Mouse (Mus musculus): ENCODE results near the gene Ube2ql1. TPM values are rescaled to one million over a fixed set of nuclear protein-coding genes. Genes with fewer than 3 reads are reported as not detected.

Gene Ube2ql1
- polyA plus RNA-seq, 1 experiment: 1.7 TPM

DNA sequence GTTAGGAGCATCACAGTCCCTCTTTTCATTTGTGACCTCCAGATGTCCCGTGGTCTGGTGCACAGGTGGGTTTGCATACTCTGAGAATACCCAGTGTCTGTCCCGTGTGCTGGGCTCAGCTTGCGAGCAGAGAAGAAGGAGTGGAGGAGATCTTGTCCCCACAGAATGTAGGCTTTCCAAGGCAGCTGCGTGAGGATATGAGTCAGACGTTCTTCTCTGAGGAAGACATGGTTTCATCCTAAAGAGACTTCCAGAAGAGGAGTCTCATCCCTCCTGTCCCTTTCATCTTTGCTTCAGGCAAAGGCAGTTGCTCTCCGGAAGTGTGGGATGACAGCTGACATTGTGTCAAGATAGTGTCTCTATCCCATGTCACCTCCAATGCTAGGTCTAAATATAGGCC, 11.8 kb upstream of the Ube2ql1 start:
- H3K27ac ChIP-seq (ENCODE audit: insufficient read depth, low read length): no peak overlapping the region
- H3K4me1 ChIP-seq (ENCODE audit: control insufficient read depth, insufficient read depth, low read length): no peaks in the 10 kb centered on the region
- TF ChIP-seq CTCF (IDR thresholded peaks at IDR 0.05; ENCODE audit: borderline replicate concordance, insufficient read depth, low read length) (no peak), POLR2A (IDR thresholded peaks at IDR 0.05; ENCODE audit: low read depth, low read length) (no peak)
- no peak overlapping the region for H3K4me3 ChIP-seq (ENCODE audit: insufficient read depth, low read length)

DNA sequence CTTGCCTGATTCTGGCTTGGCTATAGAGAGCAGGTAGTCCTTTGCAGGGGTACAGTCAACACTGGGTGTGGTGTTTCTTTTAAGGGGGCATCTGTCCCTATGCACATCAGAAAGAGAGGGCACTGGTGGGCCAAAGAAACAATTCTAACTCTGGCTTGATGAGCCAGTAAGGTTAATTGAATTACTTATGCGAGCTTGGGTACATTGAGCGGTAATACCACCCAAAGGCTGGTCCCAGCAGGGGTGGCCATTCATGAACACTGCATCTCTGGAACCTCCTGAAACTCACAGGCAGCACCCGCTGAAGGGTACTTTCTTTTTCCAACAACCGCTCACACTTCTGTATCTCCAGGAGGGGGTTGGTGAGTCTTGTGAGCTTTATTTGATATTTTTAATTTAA, 9.1 kb upstream of the Ube2ql1 start:
- H3K27ac ChIP-seq (ENCODE audit: insufficient read depth, low read length): no peak overlapping the region
- H3K4me1 ChIP-seq (ENCODE audit: control insufficient read depth, insufficient read depth, low read length): no peaks in the 10 kb centered on the region
- no peak overlapping the region for H3K4me3 ChIP-seq (ENCODE audit: insufficient read depth, low read length)
- TF ChIP-seq CTCF (IDR thresholded peaks at IDR 0.05; ENCODE audit: borderline replicate concordance, insufficient read depth, low read length) (no peak), POLR2A (IDR thresholded peaks at IDR 0.05; ENCODE audit: low read depth, low read length) (no peak)

DNA sequence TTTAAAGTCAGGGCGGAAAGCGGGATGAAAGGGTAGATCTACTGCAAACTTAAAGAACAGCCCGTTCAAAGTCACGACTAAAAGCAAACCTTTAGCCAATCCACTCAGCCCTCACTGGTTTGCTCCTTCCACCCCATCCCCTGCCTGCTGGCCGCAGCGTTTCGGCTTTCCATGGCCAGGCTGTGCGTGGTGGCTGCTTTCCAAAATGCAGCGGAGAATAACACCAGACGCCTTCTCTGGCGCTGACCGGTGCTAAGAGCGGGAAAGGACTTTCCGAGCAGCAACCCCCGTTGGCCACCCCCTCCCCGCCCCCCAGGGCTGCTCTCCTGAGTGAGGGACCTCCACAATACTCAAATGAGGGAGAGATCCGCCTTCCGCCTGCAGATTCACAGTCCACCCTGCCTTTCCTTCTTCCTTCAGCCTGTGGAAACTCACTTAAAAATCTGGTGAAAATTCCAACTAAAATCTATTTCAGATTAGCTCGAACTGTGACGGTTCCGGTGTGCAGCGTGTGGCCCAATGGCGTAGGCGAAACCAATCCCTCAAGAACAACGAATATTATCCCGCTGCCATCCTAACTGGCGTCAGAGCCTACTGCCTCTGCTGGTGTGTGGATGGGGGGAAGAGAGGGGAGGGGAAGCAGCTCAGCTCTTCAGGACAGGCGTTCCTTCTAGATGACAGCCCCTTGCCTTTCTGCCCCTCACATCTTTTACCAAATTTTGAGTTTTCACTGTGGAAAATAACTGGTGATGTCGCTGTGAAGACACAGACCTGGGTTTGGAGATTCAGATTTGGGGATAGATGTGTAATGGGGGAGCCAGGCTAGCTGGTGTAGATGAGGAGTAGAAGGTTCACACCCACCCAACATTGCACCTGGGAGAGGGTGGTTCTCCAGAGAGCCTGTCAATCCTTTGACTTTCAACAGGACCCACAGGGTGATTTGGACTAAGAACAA, 919 bp upstream of the Ube2ql1 start:
- H3K4me3 ChIP-seq (ENCODE audit: insufficient read depth, low read length): peak overlapping the region; percentile 23
- H3K27ac ChIP-seq (ENCODE audit: insufficient read depth, low read length): no peak overlapping the region
- H3K4me1 ChIP-seq (ENCODE audit: control insufficient read depth, insufficient read depth, low read length): no peaks in the 10 kb centered on the region
- TF ChIP-seq CTCF (IDR thresholded peaks at IDR 0.05; ENCODE audit: borderline replicate concordance, insufficient read depth, low read length): no peak

DNA sequence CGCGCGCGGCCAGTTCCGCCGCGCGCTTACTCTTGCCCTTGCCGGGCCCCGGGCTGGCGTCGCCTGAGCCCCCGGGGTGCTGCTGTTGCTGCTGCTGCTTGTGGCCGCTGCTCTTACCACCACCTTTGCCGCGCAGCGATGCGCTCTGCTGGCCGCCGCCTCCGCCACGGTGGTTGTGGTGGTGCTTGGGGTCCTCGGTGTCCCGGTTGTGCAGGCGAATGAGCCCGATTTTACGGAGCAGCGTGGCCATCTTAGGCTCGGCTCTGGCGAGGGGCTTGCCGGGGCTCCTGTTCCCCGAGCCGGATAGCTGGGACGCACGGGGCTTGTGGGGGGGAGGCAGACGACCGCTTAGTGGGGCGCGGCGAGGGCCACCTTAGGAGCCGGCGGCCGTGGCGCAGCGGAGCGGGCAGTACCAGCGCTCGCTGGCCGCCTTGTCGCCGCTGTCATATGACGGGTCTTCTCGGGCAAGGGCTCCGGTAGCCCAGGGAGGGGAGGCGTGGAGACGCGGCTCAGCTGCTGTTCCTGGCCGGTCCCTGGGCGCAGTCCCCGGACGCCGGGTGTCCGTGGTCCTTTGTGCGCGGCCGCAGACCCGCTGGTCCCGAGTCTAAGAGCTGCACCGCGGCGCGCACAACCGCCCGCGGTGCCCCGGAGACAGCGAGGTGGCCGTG, 464 bp downstream of the Ube2ql1 start:
- Histone ChIP-seq H3K4me3 (ENCODE audit: insufficient read depth, low read length) (peak overlapping the region; percentile 56), H3K4me1 (ENCODE audit: control insufficient read depth, insufficient read depth, low read length) (no peaks in the 10 kb centered on the region), H3K27ac (ENCODE audit: insufficient read depth, low read length) (no peak overlapping the region)
- no peak for TF ChIP-seq CTCF (IDR thresholded peaks at IDR 0.05; ENCODE audit: borderline replicate concordance, insufficient read depth, low read length)

DNA sequence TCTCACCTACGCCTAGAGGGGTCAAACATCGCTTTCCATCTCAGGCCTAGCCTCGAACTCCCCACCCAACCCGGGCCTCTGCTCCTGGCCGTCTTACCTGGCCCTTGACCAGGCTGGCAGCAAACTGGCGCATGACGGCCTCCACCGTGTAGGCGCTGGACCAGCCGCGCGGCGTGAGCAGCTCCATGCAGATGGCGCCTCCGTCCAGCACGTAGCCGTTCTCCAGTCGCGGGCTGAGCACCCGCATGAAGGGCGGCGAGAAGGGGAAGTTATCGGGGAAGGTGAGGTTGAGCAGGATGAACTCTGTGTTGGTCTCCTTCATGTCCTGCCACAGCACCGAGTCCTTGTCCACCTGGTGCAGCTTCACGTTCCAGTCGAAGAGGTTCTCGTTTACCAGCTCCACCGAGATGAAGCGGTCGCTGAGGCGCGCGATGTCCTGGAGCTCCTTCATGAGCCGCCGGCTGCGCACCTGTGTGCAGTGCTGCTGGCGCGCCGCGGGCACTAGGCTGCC, 1.2 kb downstream of the Ube2ql1 start:
- Histone ChIP-seq H3K27ac (ENCODE audit: insufficient read depth, low read length) (no peak overlapping the region), H3K4me3 (ENCODE audit: insufficient read depth, low read length) (peak overlapping the region; percentile 44), H3K4me1 (ENCODE audit: control insufficient read depth, insufficient read depth, low read length) (no peaks in the 10 kb centered on the region)
- TF ChIP-seq CTCF (IDR thresholded peaks at IDR 0.05; ENCODE audit: borderline replicate concordance, insufficient read depth, low read length) (no peak), POLR2A (IDR thresholded peaks at IDR 0.05; ENCODE audit: low read depth, low read length) (no peak)

DNA sequence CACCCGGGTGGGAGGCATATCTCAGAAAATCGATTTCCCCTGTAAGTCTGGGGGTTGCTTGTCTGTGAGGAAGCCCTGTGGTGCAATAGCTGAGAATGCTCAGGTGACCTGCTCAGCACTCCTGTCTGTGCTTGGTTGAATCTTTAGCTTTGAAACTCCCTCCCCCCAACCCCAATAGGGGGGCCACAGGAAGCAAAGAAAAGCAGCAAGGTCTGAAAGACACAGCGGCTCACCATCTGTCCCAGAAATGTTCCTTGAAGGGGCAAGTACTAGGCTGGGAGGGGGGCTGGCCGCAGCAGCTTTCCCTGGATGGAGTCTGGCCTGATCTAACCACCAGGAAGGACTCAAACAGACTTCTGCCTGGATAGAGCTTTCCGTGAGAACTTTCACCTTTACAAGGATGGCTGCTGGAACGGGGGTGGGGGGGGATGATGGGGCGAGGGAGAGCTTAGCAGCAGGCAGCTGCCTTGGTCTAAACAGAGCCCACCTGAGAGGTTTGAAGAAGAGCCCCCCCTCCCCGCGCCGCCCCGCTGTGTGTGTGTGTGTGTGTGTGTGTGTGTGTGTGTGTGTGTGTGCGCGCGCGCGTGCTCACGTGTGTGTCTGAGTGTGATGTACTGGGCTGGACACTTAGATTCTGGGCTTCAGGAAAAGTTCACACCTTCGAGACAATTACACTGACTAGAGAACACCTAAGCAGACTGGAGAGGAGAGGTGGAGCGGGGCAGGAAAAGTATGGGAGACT, 2.1 kb downstream of the Ube2ql1 start:
- H3K27ac ChIP-seq (ENCODE audit: insufficient read depth, low read length): no peak overlapping the region
- no peaks in the 10 kb centered on the region for H3K4me1 ChIP-seq (ENCODE audit: control insufficient read depth, insufficient read depth, low read length)
- H3K4me3 ChIP-seq (ENCODE audit: insufficient read depth, low read length): peak overlapping the region; percentile 44; the same call in 1 of the 2 replicates
- TF ChIP-seq CTCF (IDR thresholded peaks at IDR 0.05; ENCODE audit: borderline replicate concordance, insufficient read depth, low read length) (no peak), POLR2A (IDR thresholded peaks at IDR 0.05; ENCODE audit: low read depth, low read length) (no peak)

DNA sequence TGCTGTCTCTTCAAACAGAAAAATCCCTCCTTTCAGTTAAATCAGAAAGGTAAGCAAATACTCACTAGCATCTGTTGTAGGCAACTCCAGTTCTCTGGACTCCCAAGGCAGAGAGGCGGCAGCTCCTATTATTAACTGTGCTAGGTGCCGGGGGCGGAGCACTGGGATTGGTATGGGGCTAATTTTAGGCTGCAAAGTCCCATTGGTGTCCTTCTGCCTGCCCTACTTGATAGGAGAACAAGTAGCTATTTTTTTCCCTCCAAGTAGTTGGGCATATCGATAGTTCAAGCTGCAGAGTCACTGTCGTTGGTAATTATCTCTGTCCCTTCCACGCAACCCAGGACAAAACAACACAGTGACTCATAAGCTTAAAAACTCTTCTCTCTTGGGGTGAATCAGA, 7.1 kb downstream of the Ube2ql1 start:
- TF ChIP-seq POLR2A (IDR thresholded peaks at IDR 0.05; ENCODE audit: low read depth, low read length) (no peak), CTCF (IDR thresholded peaks at IDR 0.05; ENCODE audit: borderline replicate concordance, insufficient read depth, low read length) (no peak)
- H3K27ac ChIP-seq (ENCODE audit: insufficient read depth, low read length): no peak overlapping the region
- H3K4me3 ChIP-seq (ENCODE audit: insufficient read depth, low read length): no peak overlapping the region
- no peaks in the 10 kb centered on the region for H3K4me1 ChIP-seq (ENCODE audit: control insufficient read depth, insufficient read depth, low read length)

DNA sequence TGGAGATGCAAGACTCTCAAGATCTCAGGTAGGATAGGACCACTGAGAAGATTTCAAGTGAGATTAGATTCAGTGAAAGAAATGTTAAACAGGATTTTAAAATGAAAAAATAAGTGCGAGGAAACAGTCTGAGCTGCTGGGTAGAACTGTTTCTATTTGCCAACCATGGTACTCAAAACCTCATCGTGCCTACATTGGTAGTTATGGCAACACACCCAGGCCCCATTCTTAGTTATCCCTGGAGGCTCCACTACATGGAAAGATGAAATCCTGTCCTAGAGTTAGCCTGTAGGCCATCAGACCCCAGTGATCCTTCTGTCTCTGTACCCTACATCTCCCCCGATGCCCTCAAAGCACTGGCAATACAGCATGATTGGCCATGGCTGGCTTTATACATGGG, 14.3 kb downstream of the Ube2ql1 start:
- TF ChIP-seq CTCF (IDR thresholded peaks at IDR 0.05; ENCODE audit: borderline replicate concordance, insufficient read depth, low read length) (no peak), POLR2A (IDR thresholded peaks at IDR 0.05; ENCODE audit: low read depth, low read length) (no peak)
- Histone ChIP-seq H3K27ac (ENCODE audit: insufficient read depth, low read length) (no peak overlapping the region), H3K4me1 (ENCODE audit: control insufficient read depth, insufficient read depth, low read length) (no peaks in the 10 kb centered on the region), H3K4me3 (ENCODE audit: insufficient read depth, low read length) (no peak overlapping the region)

DNA sequence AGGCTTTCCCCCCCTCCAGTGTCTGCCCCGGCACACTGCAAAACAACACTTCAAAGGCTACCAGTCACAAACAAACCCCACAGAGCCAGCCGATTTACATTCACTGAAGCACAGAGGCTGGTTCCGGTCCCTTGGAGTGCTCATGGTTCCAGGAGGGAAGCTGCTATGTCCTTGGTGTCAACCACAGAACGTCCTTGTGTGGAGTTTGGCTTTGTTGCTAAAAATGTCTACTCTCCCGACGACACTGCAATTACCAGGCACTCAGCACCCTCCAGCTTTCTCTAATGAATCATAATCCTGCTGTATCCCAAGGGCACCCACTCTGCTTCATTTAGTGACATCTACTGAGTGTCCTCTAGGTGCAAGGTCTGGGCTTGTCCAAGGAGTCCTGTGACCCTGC, 18.5 kb downstream of the Ube2ql1 start:
- H3K27ac ChIP-seq (ENCODE audit: insufficient read depth, low read length): no peak overlapping the region
- no peaks in the 10 kb centered on the region; the same call in 1 of the 2 replicates for H3K4me1 ChIP-seq (ENCODE audit: control insufficient read depth, insufficient read depth, low read length)
- no peak overlapping the region for H3K4me3 ChIP-seq (ENCODE audit: insufficient read depth, low read length)
- TF ChIP-seq CTCF (IDR thresholded peaks at IDR 0.05; ENCODE audit: borderline replicate concordance, insufficient read depth, low read length) (no peak), POLR2A (IDR thresholded peaks at IDR 0.05; ENCODE audit: low read depth, low read length) (no peak)
